Mouse (Mus musculus) lung, postnatal 10 days (tissue): ENCODE measurements around the gene Fgf14.
"Not testable (repeated sequence)": the region's sequence is repeated elsewhere in the genome, so short reads cannot be mapped to it uniquely, and the experiment has no call there.

Experiments used
- DNase-seq: peaks from one replicate; pipeline ENCODE4 v3.0.0; 2021

The Fgf14 gene

DNA sequence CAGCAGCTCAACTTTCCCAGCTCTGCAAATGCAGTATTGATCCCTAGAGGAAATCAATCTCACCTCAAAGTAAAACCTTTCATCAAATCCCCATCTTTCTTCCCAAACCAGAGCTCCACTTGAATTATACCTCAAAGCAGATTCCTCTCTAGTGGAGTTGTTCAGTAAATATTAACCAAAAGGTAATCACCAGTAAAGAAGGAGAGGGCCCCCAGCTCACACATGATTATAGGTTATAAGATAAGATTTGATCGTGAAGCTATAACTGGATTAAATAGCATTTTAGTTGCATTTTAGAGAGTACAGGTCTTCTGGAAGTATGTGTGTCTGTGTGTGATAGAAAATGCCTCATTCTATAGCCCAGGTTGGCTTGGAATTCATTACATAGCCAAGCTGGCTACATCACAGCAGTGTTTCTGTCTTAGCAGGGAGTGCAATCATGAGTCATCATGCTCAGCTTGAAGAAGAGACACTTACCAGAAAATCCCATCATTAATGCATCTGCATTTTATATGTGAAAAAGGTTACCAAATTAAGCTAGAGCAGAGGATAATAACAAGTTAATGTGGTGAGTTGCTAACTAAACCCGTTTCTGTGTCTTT, 202.8 kb downstream of the Fgf14 start:
- no peak for DNase-seq

DNA sequence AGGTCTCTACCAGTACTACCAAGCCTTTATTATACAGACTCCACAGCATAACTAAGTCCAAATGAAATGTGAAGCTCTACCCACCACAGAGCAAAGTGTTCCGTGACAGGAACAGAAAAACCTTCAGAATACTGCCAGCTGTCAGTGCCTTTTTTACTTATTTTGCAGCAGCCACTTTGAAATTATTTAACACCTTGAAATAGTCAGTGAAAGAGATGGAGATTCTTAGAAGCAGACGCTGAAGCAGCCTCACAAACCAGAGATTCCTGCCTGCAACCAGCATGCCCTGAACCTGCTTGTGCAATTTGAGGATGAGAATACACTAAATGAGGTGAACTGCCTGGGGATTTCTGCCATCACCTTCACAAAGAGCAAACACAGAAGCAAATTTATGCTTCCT, 206.0 kb downstream of the Fgf14 start:
- no peak for DNase-seq

DNA sequence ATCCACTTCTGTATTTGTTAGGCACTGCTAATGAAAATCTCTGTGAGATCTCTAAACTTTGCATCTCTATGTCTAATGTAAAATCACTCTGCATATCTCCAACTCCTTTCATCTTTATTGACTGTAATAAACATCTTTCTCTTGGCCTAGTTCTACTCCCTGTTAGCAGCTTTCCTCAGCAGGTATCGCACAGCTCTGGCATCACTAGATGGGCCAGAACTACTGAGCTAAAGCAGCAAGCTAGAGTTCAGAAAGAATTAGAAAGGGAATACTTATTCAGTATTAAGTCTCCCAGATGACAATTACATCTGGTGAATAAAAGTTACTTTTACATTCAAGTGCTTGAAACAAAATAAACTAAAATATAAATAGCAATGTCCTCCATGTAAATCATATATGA, 221.8 kb downstream of the Fgf14 start:
- no peak for DNase-seq

DNA sequence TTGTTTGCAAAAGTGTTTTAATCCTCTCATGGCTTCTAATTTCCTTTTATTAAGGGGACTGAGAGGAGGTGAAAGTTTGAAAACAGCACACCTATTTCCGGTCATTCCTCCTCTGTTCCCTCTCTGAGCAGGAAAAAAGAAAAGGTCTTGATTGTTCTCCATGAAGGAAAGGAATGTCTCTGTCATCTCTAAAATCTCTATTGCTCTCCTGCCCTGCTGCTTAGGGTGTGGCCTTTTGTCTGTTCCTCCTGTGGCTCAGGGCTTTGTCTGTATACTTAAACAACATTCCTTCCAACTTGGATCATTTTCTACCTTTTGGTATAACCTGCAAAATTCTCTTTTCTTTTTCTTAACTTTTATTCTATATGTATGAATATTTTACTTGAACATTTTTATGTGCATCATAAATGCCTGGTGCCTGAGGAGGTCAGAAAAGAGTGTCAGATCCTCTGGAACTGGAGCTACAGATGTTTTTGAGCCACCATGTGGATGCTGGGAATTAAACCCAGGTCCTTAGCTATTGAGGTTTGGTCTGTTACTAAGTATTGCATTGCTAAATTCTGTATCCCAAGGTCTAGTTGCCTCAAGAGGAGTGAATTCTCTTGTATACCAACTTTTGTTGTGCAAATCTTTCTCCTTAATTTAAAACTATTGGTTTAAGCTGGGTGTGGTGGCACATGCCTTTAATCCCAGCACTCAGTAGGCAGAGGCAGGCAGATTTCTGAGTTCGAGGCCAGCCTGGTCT, 230.7 kb downstream of the Fgf14 start:
- no peak for DNase-seq

DNA sequence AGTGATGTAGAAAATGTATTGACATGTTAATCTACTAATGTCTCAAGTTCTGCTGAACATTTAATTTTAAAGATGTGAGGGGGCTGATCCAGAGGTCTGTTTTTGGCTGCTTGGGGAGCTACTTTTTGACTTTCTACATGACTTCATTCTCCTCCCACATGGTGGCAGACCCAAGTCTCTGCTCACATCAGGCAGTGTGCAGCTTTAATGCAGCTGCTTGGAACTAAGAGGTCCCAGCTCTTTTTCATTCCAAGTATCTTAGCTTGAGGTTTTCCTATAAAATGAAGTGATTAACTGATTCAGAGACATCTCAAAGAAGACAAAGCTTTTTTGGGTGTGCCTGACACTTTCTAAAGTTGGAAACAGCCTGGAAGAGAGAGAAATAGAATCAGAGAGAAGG, 232.1 kb downstream of the Fgf14 start:
- no peak for DNase-seq

DNA sequence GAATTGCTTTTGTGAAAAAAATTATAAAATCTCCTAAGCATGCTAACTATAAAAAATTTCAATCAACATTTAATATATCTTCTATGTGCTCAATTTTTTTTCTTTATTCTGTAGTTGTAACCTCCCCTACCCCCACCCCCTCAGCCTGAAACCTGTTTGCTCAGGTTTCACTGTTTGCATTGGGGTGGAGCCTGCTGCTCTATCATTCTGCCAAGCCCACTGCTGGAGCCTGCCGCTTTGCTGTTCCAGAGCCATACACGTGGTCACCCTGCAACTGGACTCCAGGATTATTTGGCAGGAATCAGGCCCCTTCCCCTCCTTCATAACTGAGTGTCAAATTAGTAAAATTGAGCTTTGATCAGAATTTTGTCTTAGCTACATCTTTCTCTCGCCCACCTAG, 237.6 kb downstream of the Fgf14 start:
- DNase-seq = not testable (repeated sequence)

DNA sequence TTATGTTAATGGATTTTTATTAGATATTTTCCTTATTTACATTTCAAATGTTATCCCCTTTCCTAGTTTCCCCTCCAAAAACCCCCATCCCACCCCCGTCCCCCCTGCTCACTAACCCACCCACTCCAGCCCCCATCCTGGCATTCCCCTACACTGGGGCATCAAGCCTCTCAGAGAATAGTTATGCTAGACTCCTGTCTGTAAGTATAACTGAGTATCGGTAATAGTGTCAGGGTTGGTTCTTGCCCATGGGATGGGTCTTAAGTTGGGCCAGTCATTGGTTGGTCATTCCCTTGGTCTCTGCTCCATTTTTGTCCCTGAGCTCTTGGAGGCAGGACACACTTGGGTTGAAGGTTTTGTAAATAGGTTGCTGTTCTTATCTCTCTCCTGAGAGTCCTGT, 265.0 kb downstream of the Fgf14 start:
- no peak for DNase-seq

DNA sequence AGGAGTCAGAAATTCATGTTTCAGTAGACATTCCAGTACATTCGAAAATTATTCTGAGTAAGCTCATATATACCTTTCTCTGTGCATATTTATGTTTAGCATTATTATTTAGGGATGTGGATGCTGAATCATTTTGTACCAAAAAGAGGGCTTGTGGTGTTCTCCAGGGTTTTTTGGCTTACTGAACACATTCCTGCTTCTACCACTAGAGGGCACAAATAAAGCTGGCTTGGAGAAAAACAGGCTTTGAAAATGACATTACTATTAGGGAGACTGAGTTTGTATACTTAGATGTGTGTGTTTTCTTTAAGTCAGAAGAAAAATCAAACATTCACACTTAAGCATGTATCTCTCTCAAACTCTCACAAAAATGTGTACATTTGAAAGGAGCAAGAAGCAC, 266.0 kb downstream of the Fgf14 start:
- DNase-seq = no peak

DNA sequence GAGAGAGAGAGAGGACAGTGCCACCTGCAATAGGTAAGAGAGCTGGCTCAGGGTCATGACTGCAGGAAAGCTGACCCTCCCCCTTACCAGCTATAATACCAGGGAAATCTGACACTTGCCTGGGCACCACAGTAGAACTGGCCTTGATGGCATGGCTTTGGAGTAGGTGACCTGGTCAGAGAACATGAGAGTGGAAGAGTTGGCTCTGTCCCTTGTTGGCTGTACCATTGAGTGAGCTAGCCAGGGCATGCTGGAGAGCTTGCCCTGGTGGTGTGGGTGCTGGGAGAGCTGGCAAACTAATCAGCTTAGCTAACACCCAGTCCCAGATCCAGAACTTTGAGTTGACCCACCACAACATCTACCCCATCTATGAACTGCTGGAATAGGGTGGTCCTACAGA, 348.5 kb downstream of the Fgf14 start:
- no peak for DNase-seq

DNA sequence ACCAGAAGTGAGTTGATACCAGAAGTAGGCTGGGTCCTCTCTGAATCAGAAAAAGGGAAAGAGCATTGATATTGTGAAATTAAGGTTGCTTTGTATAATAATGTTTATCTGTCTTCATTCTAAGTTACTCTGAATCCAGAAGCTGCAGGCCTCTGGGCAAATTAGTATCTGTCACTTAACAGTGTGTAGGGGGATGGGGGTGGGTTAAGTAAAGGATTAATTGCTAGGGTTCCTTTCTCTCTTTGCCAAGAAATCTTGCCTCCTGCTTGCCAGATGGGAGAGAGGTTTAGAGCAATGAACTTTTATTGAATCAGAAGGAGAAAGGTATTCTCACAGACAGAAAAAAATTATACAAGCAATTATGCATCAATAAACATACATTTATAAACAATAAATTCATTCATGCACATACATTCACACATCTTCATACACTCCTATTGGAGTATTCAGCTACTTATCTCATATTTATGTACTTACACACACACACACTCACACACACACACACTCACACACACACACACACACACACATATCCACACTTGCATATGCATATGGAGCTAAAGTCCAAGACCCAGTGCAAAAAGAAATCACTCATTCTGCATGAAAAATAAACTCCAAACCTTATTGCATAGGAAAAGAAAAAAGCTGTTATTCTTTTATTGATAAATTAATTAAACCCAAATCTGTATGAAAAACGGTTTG, 357.8 kb downstream of the Fgf14 start:
- DNase-seq = no peak

DNA sequence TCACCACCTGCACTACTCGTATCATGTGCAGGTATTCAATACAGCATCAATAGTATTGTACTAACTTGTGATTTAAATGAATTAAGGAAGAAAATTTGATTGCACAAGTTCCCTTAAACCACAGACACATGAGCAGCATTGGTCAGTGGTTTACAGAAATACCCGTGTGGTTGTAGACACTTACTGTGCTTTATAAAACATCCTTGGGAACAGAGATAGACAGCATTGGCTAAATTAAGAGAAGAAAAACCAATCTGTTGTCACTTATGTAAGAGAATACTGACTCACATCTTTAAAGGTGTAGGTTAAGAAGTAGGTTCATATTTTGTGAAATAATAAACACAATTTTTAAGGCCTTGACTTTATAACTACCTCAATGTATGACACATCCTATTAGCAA, 361.4 kb downstream of the Fgf14 start:
- DNase-seq = no peak

DNA sequence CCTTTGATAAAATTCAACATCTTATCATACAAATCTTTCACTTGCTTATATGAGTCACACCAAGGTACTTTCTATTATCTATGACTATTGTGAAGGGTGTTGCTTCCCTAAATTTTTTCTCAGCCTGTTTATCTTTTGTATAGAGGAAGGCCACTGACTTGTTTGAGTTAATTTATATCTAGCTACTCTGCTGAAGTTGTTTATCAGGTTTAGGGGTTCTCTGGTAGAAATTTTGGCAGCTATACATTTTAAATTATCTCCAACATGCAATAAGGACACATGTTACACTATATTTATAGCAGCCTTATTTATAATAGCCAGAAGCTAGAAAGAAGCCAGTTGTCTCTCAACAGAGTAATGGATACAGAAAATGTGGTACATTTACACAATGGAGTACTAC, 389.9 kb downstream of the Fgf14 start:
- DNase-seq = no peak

DNA sequence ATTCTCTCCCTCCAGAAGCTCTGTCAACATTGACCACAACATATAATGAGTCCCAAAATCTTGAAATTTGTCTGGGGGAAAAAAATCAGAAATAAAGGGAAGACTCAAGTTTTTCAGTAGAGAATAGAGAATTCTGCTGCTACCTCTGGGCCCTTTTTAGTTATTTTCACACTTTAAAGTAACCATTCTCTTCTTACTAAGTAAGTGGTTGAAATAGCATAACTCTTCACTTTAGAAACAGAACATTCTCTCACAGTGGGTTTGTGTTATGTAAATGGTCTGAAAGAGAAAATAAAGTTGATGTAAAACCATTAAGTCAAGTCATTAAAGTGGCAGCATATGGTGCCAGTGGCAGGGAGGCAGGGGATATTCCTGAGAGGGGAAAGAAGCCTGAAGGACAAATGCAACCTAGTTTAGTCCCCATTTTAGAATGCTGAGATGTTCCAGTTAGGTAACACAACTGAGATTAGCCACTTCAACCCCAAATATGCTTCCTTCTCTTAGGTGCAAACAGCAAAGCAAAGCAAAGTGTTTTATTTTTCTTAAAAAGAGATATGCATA, 398.5 kb downstream of the Fgf14 start:
- no peak for DNase-seq

DNA sequence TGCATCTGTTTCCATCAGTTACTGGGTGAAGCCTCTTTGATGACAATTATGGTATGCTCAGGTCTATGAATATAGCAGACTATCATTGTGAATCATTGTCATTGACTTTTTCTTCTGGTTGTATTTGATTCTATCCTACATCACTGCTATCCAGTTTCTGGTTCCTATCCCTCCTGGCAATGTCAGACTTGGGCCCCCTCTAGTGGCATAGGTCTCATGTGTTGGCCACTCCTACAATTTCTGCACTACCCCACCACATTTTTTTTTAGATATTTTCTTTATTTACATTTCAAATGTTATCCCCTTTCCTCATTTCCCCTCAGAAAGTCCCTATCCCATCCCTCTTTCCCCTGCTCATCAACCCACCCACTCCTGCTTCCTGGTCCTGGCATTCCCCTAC, 409.9 kb downstream of the Fgf14 start:
- DNase-seq = no peak

DNA sequence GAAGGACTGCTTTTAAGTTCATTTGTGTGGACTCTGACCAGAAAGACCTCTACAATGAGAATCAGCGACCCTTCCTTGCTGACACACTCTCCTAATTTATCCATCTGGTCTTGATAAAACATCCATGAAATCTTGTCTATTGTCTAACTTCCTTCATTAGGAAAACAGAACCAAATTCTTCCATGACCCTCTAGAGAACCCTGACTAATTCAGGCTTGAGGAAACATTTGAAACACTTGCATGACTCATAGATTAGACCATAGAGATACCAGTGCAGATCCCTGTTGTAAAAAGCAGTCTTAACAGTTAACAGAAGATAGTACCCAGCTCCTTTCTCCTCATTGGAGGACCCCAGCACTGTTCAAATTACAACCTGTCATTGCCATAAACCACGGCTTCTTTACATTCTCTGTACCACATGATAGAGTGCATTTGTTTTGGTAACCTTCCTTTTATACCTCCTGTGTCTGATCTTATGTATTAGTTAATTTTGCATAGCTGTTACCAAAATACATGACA, 412.3 kb downstream of the Fgf14 start:
- DNase-seq = no peak

DNA sequence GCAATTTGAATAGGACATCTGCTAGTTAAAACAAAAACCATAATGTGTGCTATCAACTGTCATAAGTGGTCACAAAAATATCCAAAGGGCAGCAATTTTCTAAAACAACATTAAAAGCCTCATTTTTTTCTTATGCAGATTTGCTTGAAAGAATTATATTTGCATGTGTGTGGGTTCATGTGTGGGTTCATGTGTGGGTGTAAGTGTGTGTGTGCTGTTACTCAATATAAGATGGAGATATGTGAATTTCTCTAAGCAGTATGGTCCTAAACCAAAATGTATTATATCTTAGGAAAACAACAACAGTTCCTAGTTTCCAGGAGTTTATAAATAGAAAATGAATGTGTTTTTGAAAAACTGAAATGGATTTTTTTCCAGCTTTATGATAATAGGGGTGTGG, 413.7 kb downstream of the Fgf14 start:
- DNase-seq = no peak

DNA sequence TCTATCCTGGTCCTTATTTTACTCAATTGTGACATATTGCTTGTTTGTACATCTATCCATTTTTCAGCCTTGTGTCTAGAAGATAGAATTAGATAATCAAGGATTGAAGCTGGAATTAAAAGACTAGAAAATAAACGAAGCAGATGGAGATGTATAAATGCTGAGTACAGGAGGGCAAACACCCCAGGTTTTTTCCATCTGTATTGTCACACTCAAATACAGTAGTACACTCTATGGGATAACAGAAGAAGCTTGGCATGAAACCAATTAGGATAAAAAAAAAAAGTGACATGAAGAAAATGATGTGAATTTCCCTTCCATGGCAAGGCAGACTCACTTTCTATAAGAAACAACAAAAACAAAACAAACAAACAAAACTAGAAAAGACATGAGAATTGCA, 429.4 kb downstream of the Fgf14 start:
- DNase-seq = no peak

DNA sequence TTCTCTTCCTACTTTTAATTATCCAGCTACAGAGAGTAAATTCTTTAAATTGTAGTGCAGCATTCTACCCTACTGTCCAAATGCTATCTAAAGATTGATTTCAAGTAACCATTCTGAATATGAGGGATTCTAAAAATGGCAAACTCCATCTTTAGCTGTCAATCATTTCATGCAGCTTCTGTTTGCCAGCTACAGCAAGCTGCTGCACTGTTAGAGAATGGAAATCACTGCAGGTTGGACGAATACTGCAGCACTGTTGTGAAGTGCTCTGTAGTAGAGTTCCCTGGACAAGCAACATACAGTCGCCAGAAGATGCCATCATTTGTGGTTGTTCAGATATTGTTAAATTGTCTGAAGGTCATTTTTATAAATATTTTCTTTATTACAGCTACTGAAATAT, 453.5 kb downstream of the Fgf14 start:
- DNase-seq = no peak

DNA sequence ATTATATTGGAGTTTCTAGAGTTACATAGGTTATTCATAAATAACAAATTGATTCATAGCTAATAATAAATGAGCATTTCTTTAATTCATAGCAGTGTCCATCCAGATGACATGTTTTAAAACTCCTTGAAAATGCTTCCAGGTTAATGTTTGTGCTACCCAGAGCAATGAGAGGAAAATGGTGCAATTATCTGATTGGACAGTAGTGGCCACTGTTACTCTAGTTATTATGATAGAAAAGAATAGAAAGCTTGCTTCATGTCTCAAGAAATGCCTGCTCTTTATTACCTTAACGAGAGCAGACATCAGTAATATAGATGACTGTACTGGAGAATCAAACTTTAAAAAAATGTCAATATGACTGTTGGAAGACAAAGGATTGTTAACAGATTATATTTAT, 454.5 kb downstream of the Fgf14 start:
- DNase-seq = no peak

DNA sequence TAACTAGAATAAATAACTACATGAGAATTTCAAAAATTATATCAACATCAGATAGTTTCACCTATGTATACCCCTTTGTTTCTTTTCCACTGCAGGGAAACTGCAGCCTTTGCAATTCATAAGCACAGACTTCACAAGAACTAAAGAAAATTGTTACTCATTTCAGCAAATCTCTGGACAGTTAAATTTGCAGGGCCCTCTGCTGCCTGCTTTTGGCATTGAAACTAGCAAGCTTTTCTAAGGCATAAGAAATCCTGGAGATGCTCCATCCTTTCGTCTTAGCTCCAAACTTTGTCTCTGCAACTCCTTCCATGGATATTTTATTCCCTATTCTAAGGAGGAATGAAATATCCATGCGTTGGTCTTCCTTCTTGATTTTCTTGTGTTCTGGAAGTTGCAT, 455.9 kb downstream of the Fgf14 start:
- no peak for DNase-seq

DNA sequence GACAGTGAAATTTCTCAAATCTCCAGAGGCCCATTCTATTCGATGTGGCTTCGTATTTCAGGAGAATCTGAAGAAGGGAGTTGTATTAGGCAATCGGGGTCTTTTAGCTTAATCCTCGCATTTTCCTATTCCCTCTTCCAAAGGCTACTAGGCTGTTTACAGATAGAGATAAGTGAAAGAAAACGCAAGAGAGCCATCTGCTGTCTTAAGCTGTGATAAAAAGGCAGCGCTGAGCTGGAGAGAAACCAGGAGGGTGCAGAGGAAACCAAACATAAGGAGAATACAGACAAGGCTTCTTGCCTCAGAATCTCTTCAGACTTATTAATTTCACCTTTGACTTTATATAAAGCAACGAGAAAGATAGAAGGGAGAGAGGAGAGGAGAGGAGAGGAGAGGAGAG, 481.1 kb downstream of the Fgf14 start:
- DNase-seq = no peak

DNA sequence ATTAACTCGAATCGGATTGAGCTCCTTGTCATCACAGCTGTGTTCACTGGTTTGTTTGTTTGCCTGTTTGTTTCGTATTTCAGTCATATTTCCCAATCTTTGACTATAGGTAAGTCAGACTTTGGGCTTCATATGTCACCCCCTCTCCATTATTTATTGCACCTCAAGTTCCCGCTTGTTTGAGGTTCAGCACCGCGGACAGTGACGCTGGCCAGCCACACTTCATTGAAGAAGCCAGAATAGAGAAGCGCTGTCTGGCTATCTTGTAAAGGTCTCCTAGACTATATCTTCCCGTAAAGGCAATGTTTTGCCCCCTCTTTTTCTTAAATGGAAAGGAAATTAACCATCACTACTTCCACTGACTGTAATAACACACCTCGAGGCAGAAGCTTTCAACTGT, 481.6 kb downstream of the Fgf14 start:
- no peak for DNase-seq

DNA sequence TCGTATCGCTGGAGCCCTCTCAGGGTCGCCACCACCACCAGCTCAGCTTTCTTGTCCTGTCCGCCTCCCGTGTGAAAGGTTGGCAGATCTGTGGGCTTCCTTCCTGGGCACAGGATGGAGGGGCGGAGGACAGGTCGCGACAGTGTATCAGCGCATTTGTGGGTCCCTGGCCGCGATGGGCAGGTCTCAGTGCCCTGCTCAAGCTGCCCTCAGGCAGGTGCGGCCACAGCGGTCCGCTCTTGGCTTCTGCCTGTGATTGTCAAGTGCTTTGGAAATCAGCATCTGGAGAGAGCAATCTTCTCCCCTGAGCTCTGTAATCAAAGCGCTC, 484.1 kb downstream of the Fgf14 start:
- no peak for DNase-seq
